Mouse (Mus musculus): ENCODE data around the gene Camkmt. TPM values are rescaled to one million over a fixed set of nuclear protein-coding genes. Genes with fewer than 3 reads are reported as not detected.
A peak's percentile ranks its signal among the peaks of the same experiment; 100 is the strongest.

Gene Camkmt
- polyA plus RNA-seq, 1 experiment from 2014 or later = 8.4 TPM

DNA sequence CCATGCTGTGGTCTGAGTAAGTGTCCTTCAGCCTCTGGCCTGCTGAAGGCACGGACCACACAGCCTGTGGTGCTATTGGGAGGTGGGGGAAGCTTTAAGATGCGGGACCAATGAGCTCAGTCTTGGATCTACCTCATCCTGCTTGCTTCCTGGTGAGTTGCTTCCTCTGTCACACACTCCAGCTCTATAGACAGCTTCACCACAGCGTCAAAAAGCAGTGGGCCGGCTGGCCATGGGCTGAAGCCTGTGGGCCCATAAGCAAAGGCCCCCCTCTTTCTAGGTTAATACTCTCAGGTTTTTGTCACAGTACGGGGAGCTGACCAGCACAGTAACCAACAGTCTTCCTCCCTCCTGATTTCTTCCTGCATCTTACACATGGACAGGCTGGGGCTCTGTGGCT, 314.8 kb downstream of the Camkmt start:
- Histone ChIP-seq H3K27me3 (ENCODE audit: insufficient read depth, poor library complexity, severe bottlenecking) (no peaks in the 10 kb centered on the region), H3K27ac (no peak overlapping the region), H3K4me3 (no peak overlapping the region), H3K4me1 (peaks cover 13% of the 10 kb centered on the region), H3K36me3 (no peaks in the 10 kb centered on the region), H3K9me3 (0 out of 2 replicates have a peak, but pooled peaks cover under 1% of the 10 kb centered on the region)
- DNase-seq (ENCODE audit: low spot score) = no peak
- WGBS = 79% methylated on average over 5 of the region's 5 CpGs

DNA sequence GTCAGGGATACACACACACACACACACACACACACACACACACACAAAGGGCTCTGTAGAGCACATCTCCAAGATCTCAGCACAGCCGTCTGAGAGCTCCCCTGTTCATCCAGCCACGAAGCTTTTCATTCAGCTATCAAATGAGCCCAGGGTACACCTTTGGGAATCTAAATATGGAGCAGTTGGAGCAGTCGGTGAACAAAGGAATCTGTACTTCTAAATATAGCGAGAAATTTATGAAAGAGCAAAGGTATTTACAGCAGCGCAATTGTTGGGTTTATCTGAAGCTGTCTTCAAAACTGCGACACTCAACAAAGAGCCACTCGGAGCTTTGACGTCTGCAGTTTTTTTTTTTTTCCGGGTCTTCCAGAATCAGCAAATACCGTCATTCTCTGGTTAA, 315.8 kb downstream of the Camkmt start:
- Histone ChIP-seq H3K27ac (no peak overlapping the region; the same call in 1 of the 2 replicates), H3K9me3 (0 out of 2 replicates have a peak, but pooled peaks cover 5% of the 10 kb centered on the region), H3K4me3 (no peak overlapping the region), H3K4me1 (peaks cover 11% of the 10 kb centered on the region), H3K36me3 (no peaks in the 10 kb centered on the region), H3K27me3 (ENCODE audit: insufficient read depth, poor library complexity, severe bottlenecking) (no peaks in the 10 kb centered on the region)
- no peak for DNase-seq (ENCODE audit: low spot score)
- WGBS = 56% methylated on average over 10 of the region's 10 CpGs

DNA sequence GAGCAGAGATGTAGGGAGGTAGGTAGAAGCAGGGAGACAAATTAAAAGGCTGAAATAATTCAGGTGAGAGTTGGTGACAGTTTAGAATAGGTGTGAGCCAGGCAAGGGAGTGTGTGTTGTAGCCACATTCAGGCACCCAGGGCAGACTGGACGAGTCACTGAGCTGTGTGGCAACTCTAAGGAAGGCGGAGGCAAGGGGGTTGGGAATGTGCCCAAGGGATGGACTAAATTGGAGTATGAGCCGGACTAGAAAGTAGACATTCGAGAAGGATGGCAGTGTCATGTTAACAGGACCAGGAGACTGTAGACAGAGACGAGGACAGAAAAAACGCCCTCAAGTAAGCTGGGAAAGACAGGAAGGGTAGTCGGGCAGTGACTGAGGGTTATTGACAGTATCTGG, 338.5 kb downstream of the Camkmt start:
- H3K4me1 ChIP-seq = peaks cover 6% of the 10 kb centered on the region
- DNase-seq (ENCODE audit: low spot score) = no peak
- 79% methylated on average over 7 of the region's 7 CpGs for WGBS
- H3K4me3 ChIP-seq = no peak overlapping the region
- H3K9me3 ChIP-seq = no peaks in the 10 kb centered on the region
- no peaks in the 10 kb centered on the region for H3K36me3 ChIP-seq
- no peak overlapping the region for H3K27ac ChIP-seq
- no peaks in the 10 kb centered on the region for H3K27me3 ChIP-seq (ENCODE audit: insufficient read depth, poor library complexity, severe bottlenecking)

DNA sequence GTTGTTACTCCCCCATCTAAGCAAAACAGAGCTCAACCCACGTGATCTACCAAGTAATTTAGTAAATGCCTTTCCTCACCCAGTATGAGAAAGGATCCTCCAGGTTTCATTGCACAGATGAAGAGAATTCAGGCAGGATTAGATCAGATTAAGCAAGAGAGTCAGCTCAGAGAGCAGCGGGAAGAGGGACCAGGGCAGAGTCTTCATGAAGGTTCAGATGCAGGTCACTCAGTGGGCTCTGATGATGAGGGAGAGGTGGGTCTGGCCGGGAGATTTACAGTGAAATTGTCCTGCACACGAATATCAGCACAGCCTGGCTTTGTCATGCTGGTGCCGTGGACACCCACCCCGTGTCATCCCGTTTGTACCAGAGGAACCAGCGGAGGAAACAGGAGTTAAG, 342.6 kb downstream of the Camkmt start:
- WGBS = 23% methylated on average over 8 of the region's 8 CpGs
- no peaks in the 10 kb centered on the region for H3K36me3 ChIP-seq
- no peaks in the 10 kb centered on the region for H3K9me3 ChIP-seq
- no peaks in the 10 kb centered on the region for H3K27me3 ChIP-seq (ENCODE audit: insufficient read depth, poor library complexity, severe bottlenecking)
- H3K4me3 ChIP-seq = no peak overlapping the region; the same call in 1 of the 2 replicates
- no peak for DNase-seq (ENCODE audit: low spot score)
- peaks cover 6% of the 10 kb centered on the region for H3K4me1 ChIP-seq
- no peak overlapping the region for H3K27ac ChIP-seq

DNA sequence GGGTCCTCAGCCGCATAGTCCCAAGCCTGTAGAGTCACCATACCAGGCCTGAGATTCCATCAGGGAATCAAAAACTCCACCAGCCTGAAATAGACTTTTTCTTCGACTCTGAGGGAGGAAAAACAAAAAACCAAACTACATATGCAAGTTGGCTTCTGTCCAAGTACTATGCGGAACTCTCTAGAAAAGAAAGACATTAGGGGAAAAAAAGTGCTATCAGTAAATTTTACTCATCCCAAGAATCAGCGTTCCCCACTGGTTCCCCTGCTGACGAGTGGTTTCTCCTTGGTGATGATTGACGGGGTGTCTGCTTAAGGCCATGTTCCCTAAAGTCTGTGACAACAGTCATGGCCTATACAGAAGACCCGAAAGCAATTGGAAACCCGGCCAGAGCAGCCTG, 352.7 kb downstream of the Camkmt start:
- Histone ChIP-seq H3K4me1 (no peaks in the 10 kb centered on the region), H3K4me3 (no peak overlapping the region), H3K36me3 (no peaks in the 10 kb centered on the region), H3K27ac (no peak overlapping the region), H3K9me3 (no peaks in the 10 kb centered on the region), H3K27me3 (ENCODE audit: insufficient read depth, poor library complexity, severe bottlenecking) (peaks cover 7% of the 10 kb centered on the region; the same call in 1 of the 2 replicates)
- 73% methylated on average over 8 of the region's 8 CpGs for WGBS
- DNase-seq (ENCODE audit: low spot score) = no peak

DNA sequence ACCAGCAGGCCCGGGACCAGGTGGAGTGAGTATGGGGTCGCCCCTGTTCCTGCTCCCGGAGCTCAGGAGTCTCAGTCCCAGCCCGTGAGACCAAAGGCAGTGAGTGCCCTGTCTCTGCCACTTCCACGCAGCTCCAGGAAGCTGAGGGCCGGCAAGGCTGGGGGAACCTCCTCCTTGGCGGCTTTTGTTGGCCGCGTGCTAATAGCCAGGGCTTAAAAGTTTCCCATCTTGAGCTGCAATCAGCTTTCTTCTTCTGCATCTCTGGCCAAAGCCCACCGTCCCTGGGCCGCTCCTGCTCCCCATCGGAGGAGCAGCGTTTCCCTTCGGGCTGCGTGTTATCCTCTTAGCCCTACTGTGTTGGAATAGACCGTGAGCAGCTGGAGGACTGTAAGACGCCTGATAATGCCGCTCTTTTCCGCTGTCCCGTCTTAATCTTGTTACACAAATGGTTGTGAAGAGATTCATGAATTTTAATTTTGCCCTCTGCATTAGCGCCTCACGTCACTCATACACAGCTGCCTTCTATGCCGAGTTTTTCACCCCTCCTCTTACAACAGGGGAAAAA, 364.1 kb downstream of the Camkmt start:
- DNase-seq (ENCODE audit: low spot score) = peak; percentile 74
- Histone ChIP-seq H3K4me1 (peaks cover 3% of the 10 kb centered on the region; the same call in 1 of the 2 replicates), H3K36me3 (no peaks in the 10 kb centered on the region), H3K27ac (peak overlapping the region; percentile 36; the same call in 1 of the 2 replicates), H3K9me3 (no peaks in the 10 kb centered on the region), H3K4me3 (peak overlapping the region; percentile 47), H3K27me3 (ENCODE audit: insufficient read depth, poor library complexity, severe bottlenecking) (peaks cover 86% of the 10 kb centered on the region)
- WGBS = 2% methylated on average over 23 of the region's 23 CpGs

DNA sequence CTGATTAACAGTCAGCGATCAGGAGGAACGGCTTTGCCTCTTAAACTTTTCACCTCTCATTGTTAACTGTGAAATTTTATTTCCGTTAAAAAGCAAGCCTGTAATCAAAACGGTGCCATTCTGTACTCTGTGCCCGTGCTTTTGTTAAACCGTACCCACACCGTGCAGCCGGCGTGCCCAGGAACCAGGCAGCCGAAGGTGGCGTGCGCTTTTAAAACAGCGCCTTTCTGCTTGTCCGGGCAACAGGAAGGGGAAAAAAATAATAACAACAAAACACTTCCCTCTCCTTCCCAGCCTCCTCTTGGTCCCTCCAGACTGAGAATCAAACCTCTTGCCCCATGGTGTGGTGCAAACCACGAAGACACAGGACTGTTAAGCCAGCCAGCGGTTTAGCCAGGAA, 364.7 kb downstream of the Camkmt start:
- peaks cover 89% of the 10 kb centered on the region for H3K27me3 ChIP-seq (ENCODE audit: insufficient read depth, poor library complexity, severe bottlenecking)
- H3K36me3 ChIP-seq = no peaks in the 10 kb centered on the region
- H3K4me3 ChIP-seq = peak overlapping the region; percentile 47
- no peaks in the 10 kb centered on the region for H3K9me3 ChIP-seq
- peaks cover 3% of the 10 kb centered on the region; the same call in 1 of the 2 replicates for H3K4me1 ChIP-seq
- no peak overlapping the region for H3K27ac ChIP-seq
- DNase-seq (ENCODE audit: low spot score) = peak; percentile 63
- 2% methylated on average over 16 of the region's 16 CpGs for WGBS

DNA sequence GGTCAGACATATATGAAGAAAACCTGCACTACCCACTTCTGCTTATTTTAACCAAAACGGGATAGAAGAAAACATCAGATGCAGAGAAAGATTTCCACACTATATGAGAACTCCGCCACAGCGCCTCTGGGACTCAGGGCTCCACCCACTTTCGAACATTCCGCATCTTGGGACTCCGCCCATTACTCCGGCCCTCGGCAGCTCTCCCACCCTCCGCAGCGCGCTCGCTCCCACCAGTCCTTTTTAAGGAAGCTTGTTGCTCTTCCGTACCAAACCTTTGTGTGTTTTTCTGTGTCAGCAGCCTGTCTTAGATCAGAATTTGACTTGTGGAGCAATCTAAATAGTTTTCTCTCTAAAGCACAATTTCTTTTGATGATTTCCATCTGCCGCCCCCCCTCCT, 367.7 kb downstream of the Camkmt start:
- Histone ChIP-seq H3K36me3 (no peaks in the 10 kb centered on the region), H3K27ac (no peak overlapping the region), H3K4me3 (peak overlapping the region; percentile 42), H3K27me3 (ENCODE audit: insufficient read depth, poor library complexity, severe bottlenecking) (peaks cover 95% of the 10 kb centered on the region), H3K9me3 (no peaks in the 10 kb centered on the region), H3K4me1 (peaks cover 3% of the 10 kb centered on the region; the same call in 1 of the 2 replicates)
- WGBS = 2% methylated on average over 14 of the region's 14 CpGs
- DNase-seq (ENCODE audit: low spot score) = no peak

DNA sequence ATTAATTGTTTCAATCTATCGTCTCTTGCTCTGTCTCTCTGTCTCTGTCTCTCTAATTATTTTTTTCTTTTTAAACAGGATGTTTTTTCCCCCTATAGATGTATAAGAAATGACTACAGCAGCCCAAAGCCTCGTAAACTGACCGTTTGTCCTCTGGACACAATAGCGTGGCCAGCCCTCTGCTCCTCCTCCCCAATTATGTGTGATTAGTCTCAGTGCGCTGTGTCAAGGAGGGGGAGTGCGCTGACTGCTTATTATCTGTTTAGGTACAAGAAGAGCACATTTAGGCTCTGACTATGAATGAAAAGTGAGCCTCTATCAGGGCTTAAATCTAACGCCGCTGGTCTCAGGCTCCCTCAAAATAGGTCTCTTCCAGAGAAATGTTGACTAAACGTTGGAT, 368.2 kb downstream of the Camkmt start:
- WGBS = 12% methylated on average over 9 of the region's 9 CpGs
- DNase-seq (ENCODE audit: low spot score) = no peak

DNA sequence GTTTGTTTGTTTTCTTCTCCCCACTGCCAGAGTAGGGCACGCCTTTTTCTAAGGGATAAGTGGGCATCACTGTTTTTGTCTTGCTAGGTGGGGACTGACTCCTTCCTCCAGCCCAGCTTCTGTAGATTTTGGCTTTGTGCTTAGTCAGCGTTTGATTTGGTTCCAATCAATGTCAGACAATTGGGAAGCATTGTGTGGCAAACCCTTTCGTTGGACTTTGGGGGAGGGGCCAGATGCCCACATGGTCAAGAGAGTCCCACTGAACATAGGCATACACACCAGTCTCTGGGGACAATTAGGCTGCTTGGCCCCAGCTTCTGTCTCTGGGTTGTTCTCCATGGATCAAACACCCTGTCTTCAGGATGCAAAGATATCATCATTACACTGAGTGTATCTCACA, 371.2 kb downstream of the Camkmt start:
- Histone ChIP-seq H3K36me3 (no peaks in the 10 kb centered on the region), H3K27me3 (ENCODE audit: insufficient read depth, poor library complexity, severe bottlenecking) (peaks cover 100% of the 10 kb centered on the region), H3K4me3 (no peak overlapping the region), H3K27ac (no peak overlapping the region), H3K9me3 (no peaks in the 10 kb centered on the region), H3K4me1 (peaks cover 14% of the 10 kb centered on the region)
- WGBS = 51% methylated on average over 3 of the region's 3 CpGs
- DNase-seq (ENCODE audit: low spot score) = no peak

More for the DNA sequence above, 368.2 kb downstream of the Camkmt start:
- Histone ChIP-seq H3K27ac (no peak overlapping the region), H3K4me1 (peaks cover 3% of the 10 kb centered on the region; the same call in 1 of the 2 replicates), H3K36me3 (no peaks in the 10 kb centered on the region), H3K27me3 (ENCODE audit: insufficient read depth, poor library complexity, severe bottlenecking) (peaks cover 95% of the 10 kb centered on the region), H3K4me3 (no peak overlapping the region), H3K9me3 (no peaks in the 10 kb centered on the region)

DNA sequence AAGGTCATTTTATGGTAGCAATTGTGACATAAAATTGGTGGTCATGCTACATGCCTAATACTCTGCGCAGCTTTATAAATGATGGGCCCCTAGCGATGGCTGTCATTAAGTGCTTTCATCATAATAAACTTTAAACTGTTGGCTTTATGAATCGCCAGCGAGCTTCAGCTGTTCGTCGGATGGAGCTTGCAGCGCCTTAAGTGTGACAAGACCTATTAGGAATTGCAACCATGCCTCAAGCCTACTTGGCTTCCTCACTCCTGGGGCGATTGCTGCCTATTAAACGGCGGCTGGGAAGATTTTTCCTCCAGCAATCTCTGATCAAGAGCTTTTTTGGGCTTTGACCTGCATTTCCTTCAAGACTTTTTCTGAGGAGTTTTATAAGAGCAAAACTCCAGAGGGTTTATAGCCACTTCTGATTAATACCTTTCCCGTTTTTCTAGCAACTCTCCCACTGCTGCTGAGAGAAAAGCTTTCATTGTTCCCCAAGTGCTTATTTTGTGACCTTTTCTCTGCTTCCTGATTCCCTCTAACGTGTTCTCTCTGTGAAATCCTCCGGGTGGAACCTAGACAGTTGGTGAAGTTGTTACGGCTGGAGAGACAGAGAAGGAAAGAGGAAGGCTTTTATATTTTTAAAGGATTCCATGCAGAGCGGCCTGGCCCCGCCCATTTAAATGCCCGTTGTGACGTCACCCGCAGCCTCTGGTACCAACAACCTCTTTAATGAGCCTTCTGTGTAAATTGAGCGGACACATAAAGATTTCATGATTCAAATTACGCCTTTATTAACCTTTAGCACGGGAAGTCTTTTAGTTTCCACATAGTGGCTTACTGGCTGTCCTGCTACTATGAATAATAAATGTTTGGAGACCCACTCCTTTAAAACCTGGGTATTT, 373.4 kb downstream of the Camkmt start:
- Histone ChIP-seq H3K9me3 (no peaks in the 10 kb centered on the region), H3K27me3 (ENCODE audit: insufficient read depth, poor library complexity, severe bottlenecking) (peaks cover 100% of the 10 kb centered on the region), H3K36me3 (no peaks in the 10 kb centered on the region), H3K27ac (no peak overlapping the region), H3K4me1 (peaks cover 14% of the 10 kb centered on the region), H3K4me3 (peak overlapping the region; percentile 48)
- no peak for DNase-seq (ENCODE audit: low spot score)
- WGBS = 14% methylated on average over 22 of the region's 22 CpGs

DNA sequence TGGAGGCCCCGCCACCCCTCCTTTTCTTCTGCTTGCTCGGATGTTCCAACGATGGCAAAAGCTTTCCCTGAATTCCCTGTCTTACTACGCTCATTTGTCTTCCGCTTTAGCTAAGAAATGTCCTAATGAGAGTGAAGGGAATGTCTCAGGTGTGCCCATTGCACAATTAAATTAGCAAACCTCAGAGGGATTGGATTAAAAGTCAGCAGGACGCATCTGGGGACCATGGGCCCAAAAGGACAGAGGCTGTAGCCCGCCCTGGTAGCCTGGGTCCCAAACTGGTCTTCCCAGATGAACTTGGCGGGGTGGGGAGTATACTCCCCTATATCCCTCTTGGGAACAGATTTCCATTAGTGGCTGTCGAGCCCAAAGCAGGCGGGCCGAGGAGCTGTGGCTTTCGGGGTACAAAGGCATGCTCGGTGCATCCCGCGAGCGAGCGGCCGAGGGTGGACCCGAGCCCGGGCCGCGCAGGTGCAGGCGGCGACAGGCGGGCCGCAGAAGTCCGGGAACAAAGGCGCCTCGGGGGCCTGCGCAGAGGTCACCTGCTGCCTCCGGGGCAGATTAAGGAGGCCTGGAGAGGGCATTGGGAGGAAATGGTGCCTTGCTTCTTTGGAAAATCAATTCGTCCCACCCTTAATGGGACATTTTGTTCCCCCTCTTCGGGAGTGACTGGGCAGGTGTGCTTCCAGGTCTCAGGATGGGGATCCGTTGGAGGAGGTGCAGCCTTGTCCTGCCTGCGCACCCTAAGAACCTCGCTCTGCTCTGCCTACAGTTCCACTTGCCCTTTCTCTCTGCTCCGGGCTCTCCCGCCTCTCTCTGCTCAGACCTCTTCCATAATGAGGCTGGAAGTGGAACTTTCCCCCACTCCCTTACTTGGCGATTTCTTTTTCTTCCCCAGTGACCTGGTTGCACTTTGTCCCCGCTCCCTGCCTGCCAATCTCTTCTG, 374.4 kb downstream of the Camkmt start:
- H3K27ac ChIP-seq = no peak overlapping the region

More for the DNA sequence above, 374.4 kb downstream of the Camkmt start:
- H3K27me3 ChIP-seq (ENCODE audit: insufficient read depth, poor library complexity, severe bottlenecking) = peaks cover 98% of the 10 kb centered on the region
- H3K36me3 ChIP-seq = no peaks in the 10 kb centered on the region
- H3K4me1 ChIP-seq = peaks cover 14% of the 10 kb centered on the region
- peak; percentile 71 for DNase-seq (ENCODE audit: low spot score)
- 2% methylated on average over 40 of the region's 40 CpGs for WGBS
- no peaks in the 10 kb centered on the region for H3K9me3 ChIP-seq
- H3K4me3 ChIP-seq = peak overlapping the region; percentile 48
